Comparison of ENCODE assay signal across 20 mouse cellular contexts in genomic region chr2:10397790-10398189, GRCm38 (mm10). TPM values are rescaled to one million over a fixed set of nuclear protein-coding genes. Genes with fewer than 3 reads are reported as not detected.
DNase-seq lines count a peak whose midpoint lies in the region; ATAC-seq lines count a peak whose summit lies in the region.
"Had no signal": no experiment of that assay in that cellular context is flagged by ENCODE, and none has a peak within 500 bp of the region (broad histone marks: within the 10 kb centered on the region; RNA-seq: fewer than 3 reads in every experiment).

No protein-coding gene starts in this region.

- H3K27ac ChIP-seq in limb, embryonic 12.5 days, result 0 out of 2 replicates have a peak overlapping the region, but pooled peaks have one; percentile 12
- H3K27ac ChIP-seq in limb, embryonic 10.5 days, result no peak overlapping the region
- H3K27ac ChIP-seq in stomach, embryonic 14.5 days (ENCODE audit: low read length), result no peak overlapping the region
- H3K27ac ChIP-seq in stomach, embryonic 16.5 days (ENCODE audit: low read length), result no peak overlapping the region
- H3K27ac ChIP-seq in hindbrain, embryonic 14.5 days, result no peak overlapping the region
- H3K27ac ChIP-seq: embryonic facial prominence, embryonic 10.5 days; embryonic facial prominence, embryonic 12.5 days; forebrain, embryonic 13.5 days; forebrain, embryonic 15.5 days had no signal

- H3K9ac ChIP-seq in limb, embryonic 12.5 days (replicated peaks), result no peak overlapping the region
- no peak overlapping the region for H3K9ac ChIP-seq in stomach, embryonic 14.5 days (replicated peaks; ENCODE audit: low read depth, low read length)
- H3K9ac ChIP-seq in stomach, embryonic 16.5 days (ENCODE audit: low read length), result no peak overlapping the region
- H3K9ac ChIP-seq in hindbrain, embryonic 14.5 days, result no peak overlapping the region
- H3K9ac ChIP-seq: embryonic facial prominence, embryonic 12.5 days; forebrain, embryonic 13.5 days; forebrain, embryonic 15.5 days had no signal

- H3K4me2 ChIP-seq in limb, embryonic 12.5 days, result no peak overlapping the region
- H3K4me2 ChIP-seq in stomach, embryonic 14.5 days (replicated peaks; ENCODE audit: low read depth, low read length), result no peak overlapping the region
- H3K4me2 ChIP-seq in stomach, embryonic 16.5 days (ENCODE audit: low read depth, low read length), result no peak overlapping the region
- no peak overlapping the region for H3K4me2 ChIP-seq in hindbrain, embryonic 14.5 days (replicated peaks)
- H3K4me2 ChIP-seq: embryonic facial prominence, embryonic 12.5 days; forebrain, embryonic 13.5 days; forebrain, embryonic 15.5 days had no signal

- ATAC-seq in limb, embryonic 12.5 days (ENCODE audit: insufficient number of reproducible peaks, insufficient read depth, low FRiP score, low TSS enrichment, low read depth), result no peak
- ATAC-seq in stomach, embryonic 14.5 days (ENCODE audit: insufficient number of reproducible peaks, insufficient read depth, low FRiP score, low read depth), result peak; percentile 53; the same call in 1 of the 2 replicates
- peak; percentile 47; the same call in 1 of the 2 replicates for ATAC-seq in stomach, embryonic 16.5 days (ENCODE audit: insufficient read depth, low FRiP score)
- ATAC-seq in hindbrain, embryonic 14.5 days (ENCODE audit: low FRiP score), result no peak
- ATAC-seq: forebrain, embryonic 13.5 days; forebrain, embryonic 15.5 days had no signal

- no peak for DNase-seq in limb, embryonic 10.5 days (ENCODE audit: low spot score)
- DNase-seq in adipocyte (ENCODE audit: low spot score), result no peak
- DNase-seq in hindbrain, embryonic 14.5 days (ENCODE audit: low spot score), result no peak
- DNase-seq in layer of hippocampus, adult 18-20 months (ENCODE audit: low spot score in 2 of 2), result no peak
- DNase-seq: adrenal gland, adult 8-10 months; adrenal gland, postnatal 14 days; adrenal gland, postnatal 36 days; cerebellum, adult 11-12 months; cerebellum, adult 2 months; cerebellum, adult 9-10 months; cerebellum, postnatal 10 days; cerebellum, postnatal 25 days had no signal

- peaks cover 15% of the 10 kb centered on the region; the same call in 1 of the 2 replicates for H3K4me1 ChIP-seq in limb, embryonic 12.5 days (replicated peaks)
- no peaks in the 10 kb centered on the region for H3K4me1 ChIP-seq in limb, embryonic 10.5 days
- H3K4me1 ChIP-seq in stomach, embryonic 14.5 days (ENCODE audit: control insufficient read depth, insufficient read depth, low read length), result 0 out of 2 replicates have a peak, but pooled peaks cover 2% of the 10 kb centered on the region
- 0 out of 2 replicates have a peak, but pooled peaks cover 2% of the 10 kb centered on the region for H3K4me1 ChIP-seq in stomach, embryonic 16.5 days (ENCODE audit: control insufficient read depth, insufficient read depth, low read length)
- no peaks in the 10 kb centered on the region for H3K4me1 ChIP-seq in hindbrain, embryonic 14.5 days (replicated peaks; ENCODE audit: control insufficient read depth, insufficient read depth, low read length)
- H3K4me1 ChIP-seq: embryonic facial prominence, embryonic 10.5 days; embryonic facial prominence, embryonic 12.5 days; forebrain, embryonic 13.5 days; forebrain, embryonic 15.5 days had no signal

- peaks cover 7% of the 10 kb centered on the region; the same call in 1 of the 2 replicates for H3K27me3 ChIP-seq in limb, embryonic 12.5 days
- no peaks in the 10 kb centered on the region for H3K27me3 ChIP-seq in limb, embryonic 10.5 days (ENCODE audit: low read depth, poor library complexity, severe bottlenecking)
- no peaks in the 10 kb centered on the region for H3K27me3 ChIP-seq in stomach, embryonic 14.5 days (ENCODE audit: control insufficient read depth, insufficient read depth, low read length)
- H3K27me3 ChIP-seq in stomach, embryonic 16.5 days (ENCODE audit: control insufficient read depth, insufficient read depth, low read length), result no peaks in the 10 kb centered on the region
- H3K27me3 ChIP-seq in hindbrain, embryonic 14.5 days (ENCODE audit: control insufficient read depth, insufficient read depth, low read length), result no peaks in the 10 kb centered on the region
- H3K27me3 ChIP-seq: embryonic facial prominence, embryonic 12.5 days; forebrain, embryonic 13.5 days; forebrain, embryonic 15.5 days had no signal

- no peaks in the 10 kb centered on the region for H3K9me3 ChIP-seq in limb, embryonic 12.5 days
- H3K9me3 ChIP-seq in limb, embryonic 10.5 days (replicated peaks), result no peaks in the 10 kb centered on the region
- no peaks in the 10 kb centered on the region for H3K9me3 ChIP-seq in stomach, embryonic 14.5 days (ENCODE audit: control insufficient read depth, low read depth, low read length)
- H3K9me3 ChIP-seq in stomach, embryonic 16.5 days (replicated peaks; ENCODE audit: control insufficient read depth, low read length), result no peaks in the 10 kb centered on the region
- H3K9me3 ChIP-seq in hindbrain, embryonic 14.5 days (ENCODE audit: control insufficient read depth, low read length), result no peaks in the 10 kb centered on the region
- H3K9me3 ChIP-seq: embryonic facial prominence, embryonic 10.5 days; embryonic facial prominence, embryonic 12.5 days; forebrain, embryonic 13.5 days; forebrain, embryonic 15.5 days had no signal

- no peaks in the 10 kb centered on the region for H3K36me3 ChIP-seq in limb, embryonic 12.5 days
- no peaks in the 10 kb centered on the region for H3K36me3 ChIP-seq in limb, embryonic 10.5 days
- no peaks in the 10 kb centered on the region for H3K36me3 ChIP-seq in stomach, embryonic 14.5 days (ENCODE audit: control insufficient read depth, insufficient read depth, low read length)
- H3K36me3 ChIP-seq in stomach, embryonic 16.5 days (ENCODE audit: control insufficient read depth, insufficient read depth, low read length), result no peaks in the 10 kb centered on the region
- H3K36me3 ChIP-seq in hindbrain, embryonic 14.5 days (replicated peaks; ENCODE audit: control insufficient read depth, insufficient read depth), result no peaks in the 10 kb centered on the region
- H3K36me3 ChIP-seq: embryonic facial prominence, embryonic 10.5 days; embryonic facial prominence, embryonic 12.5 days; forebrain, embryonic 15.5 days had no signal

- H3K4me3 ChIP-seq in limb, embryonic 12.5 days (replicated peaks), result no peak overlapping the region
- no peak overlapping the region for H3K4me3 ChIP-seq in limb, embryonic 10.5 days
- H3K4me3 ChIP-seq in stomach, embryonic 14.5 days (ENCODE audit: low read depth, low read length), result no peak overlapping the region
- no peak overlapping the region for H3K4me3 ChIP-seq in stomach, embryonic 16.5 days (replicated peaks; ENCODE audit: low read length)
- H3K4me3 ChIP-seq in hindbrain, embryonic 14.5 days (replicated peaks; ENCODE audit: low read length), result no peak overlapping the region
- H3K4me3 ChIP-seq: embryonic facial prominence, embryonic 10.5 days; embryonic facial prominence, embryonic 12.5 days; forebrain, embryonic 13.5 days; forebrain, embryonic 15.5 days had no signal

- 71% methylated on average over 9 of the region's 9 CpGs for WGBS in limb, embryonic 12.5 days
- 67% methylated on average over 9 of the region's 9 CpGs for WGBS in limb, embryonic 10.5 days
- 50% methylated on average over 9 of the region's 9 CpGs for WGBS in stomach, embryonic 14.5 days
- WGBS in stomach, embryonic 16.5 days, result 46% methylated on average over 9 of the region's 9 CpGs
- WGBS in hindbrain, embryonic 14.5 days, result 83% methylated on average over 9 of the region's 9 CpGs

RNA-seq across cellular contexts. Expression of gene Sfmbt2, which starts 27.5 kb away (rescaled TPM):
- 2.7 and 3.0 TPM in 2 replicates for polyA plus RNA-seq in limb, embryonic 12.5 days (2016; fragmentation: Nextera tagmentation; extraction: Ambion mirVana)
- polyA plus RNA-seq in limb, embryonic 10.5 days (2016; fragmentation: Nextera tagmentation; extraction: Ambion mirVana), result 0.95 and 1.1 TPM in 2 replicates
- polyA plus RNA-seq in stomach, embryonic 14.5 days (2014; fragmentation: Nextera tagmentation; extraction: Ambion mirVana), result 2.1 and 2.3 TPM in 2 replicates
- 2.0 and 2.2 TPM in 2 replicates for polyA plus RNA-seq in stomach, embryonic 16.5 days (2015; fragmentation: Nextera tagmentation; extraction: Ambion mirVana)
- 6.3 and 7.7 TPM in 2 replicates for polyA plus RNA-seq in hindbrain, embryonic 14.5 days (2014; fragmentation: Nextera tagmentation; extraction: Ambion mirVana)
- total RNA-seq in layer of hippocampus, adult 18-20 months (2021), result 1 to 10 TPM; 2.9 to 3.3 TPM
- total RNA-seq: MEL had no signal

Comparison
In these comparisons a context has a peak if more than half of its experiments do, and no peak if none do; other contexts are left out.
1. ATAC-seq: peak in stomach, embryonic 14.5 days (single experiment) and stomach, embryonic 16.5 days (single experiment); none in limb, embryonic 12.5 days (single experiment) and hindbrain, embryonic 14.5 days (single experiment).